Mouse (Mus musculus) ovary, postnatal 14 days (tissue): Measurements from ENCODE around the gene Zmynd10.
"Not testable (repeated sequence)": the region's sequence is repeated elsewhere in the genome, so short reads cannot be mapped to it uniquely, and the experiment has no call there.

Source experiments
- DNase-seq: peaks from one replicate; pipeline ENCODE4 v3.0.0; 2022; ENCODE audit warnings: low spot score

Zmynd10 gene

GRCm38 (mm10) chr9:107555701-107556100, 8.6 kb downstream of the Zmynd10 start:
- DNase-seq, result no peak

GRCm38 (mm10) chr9:107556346-107556745, 9.2 kb downstream of the Zmynd10 start:
- DNase-seq, result no peak

GRCm38 (mm10) chr9:107563029-107563581, 16.0 kb downstream of the Zmynd10 start, which contains the start of gene Tusc2:
Gene Tusc2, plus strand, starts transcription at chr9:107563255.
- DNase-seq, result peak; percentile 89

- not testable (repeated sequence) for DNase-seq
These were observed 18.5 kb downstream of the Zmynd10 start for GRCm38 (mm10) chr9:107565556-107565955.

- peak; percentile 81 for DNase-seq
These were observed 19.1 kb downstream of the Zmynd10 start for GRCm38 (mm10) chr9:107566041-107566709.

- DNase-seq, result no peak
These were observed 19.8 kb downstream of the Zmynd10 start for GRCm38 (mm10) chr9:107566855-107567254.

- no peak for DNase-seq
These were observed 20.7 kb downstream of the Zmynd10 start, which contains the start of gene Hyal2 for GRCm38 (mm10) chr9:107567702-107568319. Gene Hyal2, plus strand, starts transcription at chr9:107567945.

GRCm38 (mm10) chr9:107568331-107569261, 21.5 kb downstream of the Zmynd10 start:
- peak; percentile 78 for DNase-seq

- no peak for DNase-seq
These were observed 22.2 kb downstream of the Zmynd10 start for GRCm38 (mm10) chr9:107569270-107569669.

GRCm38 (mm10) chr9:107570016-107570415, 22.9 kb downstream of the Zmynd10 start:
- no peak for DNase-seq

- DNase-seq, result no peak
These were observed 23.7 kb downstream of the Zmynd10 start for GRCm38 (mm10) chr9:107570845-107571244.

- DNase-seq, result no peak
These were observed 24.6 kb downstream of the Zmynd10 start for GRCm38 (mm10) chr9:107571534-107572326.

GRCm38 (mm10) chr9:107572327-107572662, 25.2 kb downstream of the Zmynd10 start:
- DNase-seq, result no peak

- DNase-seq, result not testable (repeated sequence)
These were observed 26.7 kb downstream of the Zmynd10 start for GRCm38 (mm10) chr9:107573774-107574173.

- DNase-seq, result no peak
These were observed 28.7 kb downstream of the Zmynd10 start for GRCm38 (mm10) chr9:107575579-107576356.

- DNase-seq, result peak; percentile 73
These were observed 29.4 kb downstream of the Zmynd10 start, which contains the start of gene Hyal1 for GRCm38 (mm10) chr9:107576357-107577107. Gene Hyal1, plus strand, starts transcription at chr9:107576927.

GRCm38 (mm10) chr9:107577871-107578270, 30.8 kb downstream of the Zmynd10 start:
- no peak for DNase-seq

- no peak for DNase-seq
These were observed 31.5 kb downstream of the Zmynd10 start, which contains the start of gene Naa80 for GRCm38 (mm10) chr9:107578587-107578986. Gene Naa80, plus strand, starts transcription at chr9:107578887.

GRCm38 (mm10) chr9:107579023-107579900, 32.2 kb downstream of the Zmynd10 start:
- DNase-seq, result no peak
